Mouse (Mus musculus) heart, postnatal 0 days (tissue): Measurements from ENCODE around the gene Sgpl1. TPM values are rescaled to one million over a fixed set of nuclear protein-coding genes. Genes with fewer than 3 reads are reported as not detected.

Experiments
- ATAC-seq: fragments of 200-750 bp; cut with Nextera tagmentation; 2 replicates; pipeline ENCODE4 v1.8.0; 2017; ENCODE audit warnings: low read depth, moderate number of reproducible peaks, moderate library complexity; ENCODE audit not compliant: insufficient read depth
- DNase-seq: peaks from one replicate; pipeline ENCODE4 v3.0.0-alpha.2; 2016; ENCODE audit warnings: low spot score
- H3K27ac ChIP-seq: fragments of 300-500 bp; sonication (generic); 2 replicates; pipeline ENCODE4 v1.5.1; 2014; ENCODE audit warnings: low read depth, mild to moderate bottlenecking
- H3K27me3 ChIP-seq: fragments of 300-500 bp; sonication (generic); 2 replicates; pipeline ENCODE4 v1.6.1; 2014; ENCODE audit warnings: low read length, mixed read lengths; ENCODE audit not compliant: control insufficient read depth, insufficient read depth
- H3K36me3 ChIP-seq: fragments of 300-500 bp; sonication (generic); replicated peaks from 2 replicates; pipeline ENCODE4 v1.6.1; 2014; ENCODE audit warnings: low read length, mixed read lengths; ENCODE audit not compliant: control insufficient read depth, insufficient read depth
- H3K4me1 ChIP-seq: fragments of 300-500 bp; sonication (generic); 2 replicates; pipeline ENCODE4 v1.6.1; 2014; ENCODE audit warnings: antibody characterized with exemption; ENCODE audit not compliant: control insufficient read depth, insufficient read depth
- H3K4me2 ChIP-seq: fragments of 300-500 bp; sonication (generic); 2 replicates; pipeline ENCODE4 v1.6.1; 2014; ENCODE audit warnings: low read depth, mild to moderate bottlenecking, low read length, moderate library complexity
- H3K4me3 ChIP-seq: fragments of 300-500 bp; sonication (generic); 2 replicates; pipeline ENCODE4 v1.5.1; 2014; ENCODE audit warnings: low read depth, low read length
- H3K9ac ChIP-seq: fragments of 300-500 bp; sonication (generic); replicated peaks from 2 replicates; pipeline ENCODE4 v1.6.1; 2014; ENCODE audit warnings: low read depth, low read length, mixed read lengths
- H3K9me3 ChIP-seq: fragments of 300-500 bp; sonication (generic); replicated peaks from 2 replicates; pipeline ENCODE4 v1.6.1; 2016; ENCODE audit warnings: low read length; ENCODE audit not compliant: control insufficient read depth
- CTCF ChIP-seq: IDR thresholded peaks from 2 replicates; pipeline ENCODE4 v1.5.1; 2016; ENCODE audit warnings: antibody characterized with exemption, control low read depth, low read depth
- EP300 ChIP-seq: IDR thresholded peaks from 2 replicates; pipeline ENCODE4 v1.6.1; 2016; ENCODE audit warnings: antibody characterized with exemption, low read depth
- WGBS: fragments of 180-500 bp; shearing (Covaris S2); extraction: QIAGEN DNeasy Blood & Tissue Kit; methylation state at CpG from one replicate; pipeline ENCODE4 v1.1.7; 2014; 5-methylcytosine and 5-hydroxymethylcytosine counted together
- polyA plus RNA-seq: library from polyadenylated mRNA; unstranded; fragments of >200 nt; fragmentation: Nextera tagmentation; extraction: Ambion mirVana; gene quantifications from 2 replicates; pipeline ENCODE4 v1.2.1, GENCODE M21; 2015
- total RNA-seq: library from RNA; depleted of rRNA; stranded (reverse); fragments of >200 nt; gene quantifications from 2 replicates; pipeline ENCODE4 v1.2.3, GENCODE M21; 2014; ENCODE audit warnings: low replicate concordance

Sgpl1 gene
- total and polyA plus RNA-seq, 2 experiments from 2014 or later: 16.7 to 36.3 TPM

DNA sequence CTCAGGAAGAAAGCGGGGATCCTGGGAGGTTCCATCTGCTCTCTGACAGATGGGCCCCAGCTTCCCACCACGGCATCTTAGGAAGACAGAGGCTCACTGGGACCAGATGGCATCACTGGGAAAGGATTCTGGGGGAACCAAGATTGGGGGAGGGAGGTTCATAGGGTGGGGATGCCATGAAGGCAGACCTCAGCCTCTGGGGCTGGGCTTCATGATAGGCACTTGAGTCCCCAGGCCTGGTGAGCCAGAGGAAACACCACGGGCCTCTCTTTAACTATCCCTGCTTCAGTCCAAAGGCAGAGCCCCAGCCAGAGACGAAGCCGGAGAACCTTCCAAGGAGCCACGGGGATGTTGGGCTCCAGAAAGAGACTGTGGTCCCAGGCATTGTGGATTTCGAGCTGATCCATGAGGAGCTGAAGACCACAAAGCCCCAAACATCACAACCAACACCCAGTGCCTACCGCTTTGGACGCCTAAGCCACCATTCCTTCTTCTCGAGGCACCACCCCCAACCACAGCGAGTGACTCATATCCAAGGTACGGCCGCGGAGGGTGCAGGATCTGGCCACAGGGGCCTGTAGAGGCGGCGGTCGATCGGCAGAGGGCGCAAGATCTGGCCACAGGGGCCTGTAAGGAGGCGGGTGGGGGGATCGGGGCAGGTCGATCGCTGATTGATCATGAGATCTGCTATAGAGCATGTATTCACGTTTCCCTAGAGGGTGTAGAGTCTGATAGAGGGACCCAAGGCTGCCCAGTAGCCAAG lies 28.1 kb upstream of the Sgpl1 start:
- H3K27ac ChIP-seq: no peak overlapping the region
- no peak overlapping the region for H3K4me3 ChIP-seq
- no peaks in the 10 kb centered on the region for H3K9me3 ChIP-seq
- 0 out of 2 replicates have a peak, but pooled peaks cover 5% of the 10 kb centered on the region for H3K4me1 ChIP-seq
- H3K9ac ChIP-seq: no peak overlapping the region
- H3K27me3 ChIP-seq: peaks cover 34% of the 10 kb centered on the region
- DNase-seq: peak; percentile 61
- 12% methylated on average over 24 of the region's 24 CpGs for WGBS
- TF ChIP-seq EP300 (no peak), CTCF (peak; percentile 54)
- peak; percentile 71; the same call in 1 of the 2 replicates for ATAC-seq
- H3K36me3 ChIP-seq: no peaks in the 10 kb centered on the region
- peak overlapping the region; percentile 9; the same call in 1 of the 2 replicates for H3K4me2 ChIP-seq

- Histone ChIP-seq H3K9ac (no peak overlapping the region), H3K27me3 (peaks cover 34% of the 10 kb centered on the region), H3K27ac (no peak overlapping the region), H3K36me3 (no peaks in the 10 kb centered on the region), H3K4me2 (no peak overlapping the region), H3K9me3 (no peaks in the 10 kb centered on the region), H3K4me3 (no peak overlapping the region), H3K4me1 (0 out of 2 replicates have a peak, but pooled peaks cover 5% of the 10 kb centered on the region)
- 45% methylated on average over 13 of the region's 13 CpGs for WGBS
- no peak for TF ChIP-seq EP300
- TF ChIP-seq CTCF: no peak
- DNase-seq: no peak
- 0 out of 2 replicates have a peak, but pooled peaks have one; percentile 40 for ATAC-seq
Measured at GRCm38 (mm10) chr10:61174711-61175441, 27.4 kb upstream of the Sgpl1 start.

DNA sequence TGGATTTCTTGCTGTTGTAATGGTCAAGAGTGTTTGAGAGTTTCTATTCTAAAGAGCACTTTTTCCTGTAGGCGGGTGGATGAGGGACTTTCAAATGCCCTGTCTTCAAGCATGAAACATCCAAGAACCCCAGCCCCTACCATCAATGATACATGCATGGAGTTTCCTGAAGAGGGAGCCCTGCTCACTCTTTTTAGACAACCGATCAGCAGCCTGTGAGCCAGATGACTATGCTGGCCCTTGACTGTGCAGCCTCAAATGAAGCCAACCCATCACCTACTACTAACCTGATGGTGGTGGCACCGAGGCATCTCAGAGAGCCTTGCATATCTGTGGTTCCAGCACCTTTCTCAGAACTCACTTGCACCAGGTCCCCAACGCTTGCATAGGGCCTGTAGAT lies 25.0 kb upstream of the Sgpl1 start:
- ATAC-seq (no peak), DNase-seq (no peak)
- H3K9me3 ChIP-seq: no peaks in the 10 kb centered on the region
- no peak for TF ChIP-seq EP300
- TF ChIP-seq CTCF: no peak
- H3K4me3 ChIP-seq: no peak overlapping the region
- H3K36me3 ChIP-seq: no peaks in the 10 kb centered on the region
- no peak overlapping the region for H3K4me2 ChIP-seq
- H3K27me3 ChIP-seq: peaks cover 37% of the 10 kb centered on the region
- H3K9ac ChIP-seq: no peak overlapping the region
- H3K27ac ChIP-seq: no peak overlapping the region
- H3K4me1 ChIP-seq: 0 out of 2 replicates have a peak, but pooled peaks cover 5% of the 10 kb centered on the region
- 68% methylated on average over 4 of the region's 4 CpGs for WGBS

GRCm38 (mm10) chr10:61171654-61172053 lies 24.2 kb upstream of the Sgpl1 start, which contains the start of gene Tbata:
Gene Tbata, plus strand, starts transcription at chr10:61171954.
- Histone ChIP-seq H3K27me3 (peaks cover 34% of the 10 kb centered on the region), H3K27ac (no peak within 1 kb of the TSS), H3K4me3 (no peak within 1 kb of the TSS), H3K4me2 (no peak within 1 kb of the TSS), H3K36me3 (no peaks in the 10 kb centered on the region), H3K4me1 (0 out of 2 replicates have a peak, but pooled peaks cover 5% of the 10 kb centered on the region), H3K9ac (no peak within 1 kb of the TSS), H3K9me3 (no peaks in the 10 kb centered on the region)
- DNase-seq (no peak), ATAC-seq (no peak)
- WGBS: 43% methylated on average over 3 of the region's 3 CpGs
- TF ChIP-seq EP300 (no peak), CTCF (no peak)

DNA sequence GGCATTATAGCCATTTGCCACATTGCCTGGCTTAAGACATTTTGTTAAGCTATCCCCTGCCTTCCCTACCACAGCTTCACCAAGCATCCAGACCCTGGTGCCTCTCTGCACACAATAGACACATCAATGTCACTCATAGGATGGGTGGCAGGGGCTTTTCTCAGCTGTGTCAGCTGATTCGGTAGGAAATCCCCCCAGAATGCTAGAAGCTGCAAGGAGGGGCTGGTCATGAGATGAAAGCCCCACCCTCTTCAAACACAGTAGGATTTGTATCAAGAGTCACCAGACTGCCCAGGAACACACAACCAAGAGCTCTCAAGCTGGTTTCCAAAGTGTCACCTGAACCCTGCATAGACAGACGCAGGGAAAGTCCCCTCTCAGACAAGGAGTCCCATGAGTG lies 20.9 kb upstream of the Sgpl1 start:
- H3K27ac ChIP-seq: no peak overlapping the region
- DNase-seq (no peak), ATAC-seq (no peak)
- TF ChIP-seq EP300: no peak
- TF ChIP-seq CTCF: no peak
- WGBS: 55% methylated on average over 2 of the region's 2 CpGs
- no peaks in the 10 kb centered on the region for H3K9me3 ChIP-seq
- no peak overlapping the region for H3K4me2 ChIP-seq
- no peak overlapping the region for H3K4me3 ChIP-seq
- no peak overlapping the region for H3K9ac ChIP-seq
- no peaks in the 10 kb centered on the region for H3K4me1 ChIP-seq
- H3K27me3 ChIP-seq: 0 out of 2 replicates have a peak, but pooled peaks cover 9% of the 10 kb centered on the region
- no peaks in the 10 kb centered on the region for H3K36me3 ChIP-seq
